Mouse (Mus musculus): ENCODE results near the gene Slc16a10. TPM values are rescaled to one million over a fixed set of nuclear protein-coding genes. Genes with fewer than 3 reads are reported as not detected.

The Slc16a10 gene
- total RNA-seq, 2 experiments from 2014 or later: 2.6 to 3.1 TPM

DNA sequence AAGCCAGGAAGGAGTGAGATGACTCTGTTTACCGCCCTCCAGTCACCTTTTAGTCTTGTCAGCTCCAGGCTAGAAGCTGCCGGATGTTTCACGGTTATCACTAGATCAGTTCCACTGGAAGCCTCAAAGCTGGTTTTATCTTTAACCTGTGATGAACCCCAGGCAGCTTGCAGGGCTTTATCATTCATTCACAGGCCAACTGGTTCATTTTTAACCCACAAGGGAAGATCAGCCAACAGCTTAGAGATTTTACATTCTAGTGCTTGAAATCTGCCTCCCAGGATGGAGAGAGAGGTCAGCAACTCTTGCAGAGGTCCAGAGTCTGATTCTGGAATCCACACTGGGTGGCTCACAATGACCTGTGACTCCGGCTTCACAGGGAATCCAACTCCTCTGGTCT is 150.9 kb downstream of the Slc16a10 start:
- intact Hi-C loops (cut with DNase I): no loop called here
- no peak for DNase-seq (ENCODE audit: low spot score in 2 of 2)

DNA sequence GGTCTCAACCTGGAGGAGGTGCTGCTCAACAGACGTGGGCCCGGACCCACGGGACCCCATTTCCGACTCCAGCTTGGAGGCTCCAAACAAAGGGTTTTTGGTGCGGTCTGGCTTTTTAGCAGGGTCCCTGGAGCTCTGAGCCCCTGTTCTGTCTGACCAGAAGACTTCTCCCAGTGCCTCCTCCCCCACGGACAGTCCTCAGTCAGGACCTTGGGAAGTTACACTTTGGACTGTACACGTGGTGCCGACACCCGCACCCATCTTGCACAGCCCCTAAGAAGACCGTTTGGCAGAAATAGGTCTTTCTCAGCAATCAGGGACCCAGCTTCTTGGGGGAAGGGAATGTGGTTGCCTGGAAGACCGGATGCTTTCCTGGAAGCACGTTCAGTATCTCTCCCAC is 155.6 kb downstream of the Slc16a10 start, which contains the start of gene Mfsd4b5:
Gene Mfsd4b5 (minus strand): TSS at position 181 of the 400 bp plus-strand sequence.
- intact Hi-C loops (cut with DNase I): no loop called here
- DNase-seq (ENCODE audit: low spot score in 2 of 2): no peak

Other genes starting within 250 kb of the Slc16a10 start
- 1 to 10 TPM; 8.1 to 9.0 TPM for gene Mfsd4b4, start 243.0 kb downstream of the Slc16a10 start, total RNA-seq (2021)
- under 1 TPM; 0.18 to 0.47 TPM for gene Mfsd4b2, start 215.3 kb downstream of the Slc16a10 start, total RNA-seq (2021)
- gene Mfsd4b3, start 182.1 kb downstream of the Slc16a10 start, total RNA-seq (2021): under 1 TPM; 0.25 to 0.47 TPM
- gene Mfsd4b5, start 155.6 kb downstream of the Slc16a10 start, total RNA-seq (2021): under 1 TPM in 1 of 2 experiments, not detected in 1; 0.43 TPM
- gene Mfsd4b1, start 117.0 kb downstream of the Slc16a10 start, total RNA-seq (2021): under 1 TPM; 0.57 to 0.79 TPM
- gene Rpf2, start 104.8 kb upstream of the Slc16a10 start, total RNA-seq (2021): 10 to 100 TPM; 19.3 to 21.3 TPM
- gene Gtf3c6, start 115.8 kb upstream of the Slc16a10 start, total RNA-seq (2021): 10 to 100 TPM; 19.5 to 27.2 TPM
- 10 to 100 TPM; 76.0 to 83.6 TPM for gene Amd1, start 159.9 kb upstream of the Slc16a10 start, total RNA-seq (2021)
- gene Cdk19, start 197.3 kb upstream of the Slc16a10 start, total RNA-seq (2021): 10 to 100 TPM; 50.2 to 54.1 TPM

Data from left cerebral cortex, postnatal 36 days (tissue).